Mouse (Mus musculus) frontal cortex, postnatal 36 days (tissue): ENCODE data around the gene Pzp.

ENCODE experiments used
- DNase-seq, 2 experiments: peaks; one replicate each; pipeline ENCODE4 v3.0.0; 2022; ENCODE audit warnings: low spot score in 2 of 2

Gene Pzp

DNA sequence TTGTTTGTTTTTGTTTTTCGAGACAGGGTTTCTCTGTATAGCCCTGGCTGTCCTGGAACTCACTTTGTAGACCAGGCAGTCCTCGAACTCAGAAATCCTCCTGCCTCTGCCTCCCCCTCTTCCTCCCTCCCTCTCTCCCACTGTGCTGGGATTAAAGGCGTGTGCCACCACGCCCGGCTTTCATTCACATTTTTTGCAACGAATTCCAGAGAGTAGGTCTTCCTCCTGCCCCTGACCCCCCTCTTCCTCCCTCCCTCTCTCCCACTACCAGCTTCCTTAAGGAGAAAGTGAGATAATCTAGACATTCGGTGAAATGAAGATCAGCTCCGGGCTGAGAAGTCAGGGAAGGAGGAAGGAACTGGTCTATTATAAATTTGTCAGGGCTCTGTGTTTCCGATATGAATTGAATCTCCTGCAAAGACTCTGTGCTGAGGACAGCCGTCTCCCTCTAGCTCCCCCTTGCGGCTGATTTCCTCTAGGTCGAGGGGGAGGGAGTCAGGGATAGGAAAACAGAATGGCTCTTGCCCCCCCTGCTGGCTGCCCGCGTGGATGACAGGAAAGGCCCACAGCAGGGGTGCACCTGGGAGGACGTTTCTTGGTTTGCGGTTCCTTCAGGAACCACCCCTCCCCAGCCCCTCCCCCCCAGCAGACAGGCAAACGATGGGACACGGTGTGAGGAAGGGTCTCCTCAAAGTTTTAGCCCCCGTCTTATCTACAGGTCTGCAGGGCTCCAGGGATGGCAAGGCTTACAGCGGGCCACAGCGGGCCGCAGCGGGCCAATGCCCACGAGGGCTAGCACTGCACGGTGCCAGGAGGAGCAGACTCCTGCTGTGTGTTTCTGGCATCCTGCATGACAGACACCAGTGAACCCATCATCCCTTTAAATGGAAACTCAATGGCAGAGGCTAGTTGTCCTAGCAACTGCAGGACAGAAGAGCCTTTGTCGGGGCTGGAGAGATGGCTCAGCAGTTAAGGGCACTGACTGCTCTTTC is 46.8 kb downstream of the Pzp start:
- DNase-seq = peak; percentile 95 to 97

DNA sequence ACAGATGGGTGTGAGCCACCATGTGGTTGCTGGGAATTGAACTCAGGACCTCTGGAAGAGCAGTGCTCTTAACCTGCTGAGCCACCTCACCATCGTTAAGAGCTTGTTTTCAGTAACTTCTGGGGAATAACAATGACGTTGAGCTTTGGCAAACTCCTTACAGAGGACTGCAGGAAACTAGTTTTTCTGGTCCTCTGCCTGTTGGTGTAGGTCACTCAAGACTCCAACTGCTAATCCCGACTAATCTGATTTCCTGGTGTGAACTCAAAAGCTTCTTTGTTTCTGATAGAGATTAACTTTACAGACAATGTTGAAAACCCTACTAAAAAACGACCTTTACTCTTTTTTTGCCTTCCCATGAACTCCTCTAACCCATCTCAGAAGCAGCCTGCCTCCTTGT is 49.0 kb downstream of the Pzp start:
- no peak for DNase-seq

DNA sequence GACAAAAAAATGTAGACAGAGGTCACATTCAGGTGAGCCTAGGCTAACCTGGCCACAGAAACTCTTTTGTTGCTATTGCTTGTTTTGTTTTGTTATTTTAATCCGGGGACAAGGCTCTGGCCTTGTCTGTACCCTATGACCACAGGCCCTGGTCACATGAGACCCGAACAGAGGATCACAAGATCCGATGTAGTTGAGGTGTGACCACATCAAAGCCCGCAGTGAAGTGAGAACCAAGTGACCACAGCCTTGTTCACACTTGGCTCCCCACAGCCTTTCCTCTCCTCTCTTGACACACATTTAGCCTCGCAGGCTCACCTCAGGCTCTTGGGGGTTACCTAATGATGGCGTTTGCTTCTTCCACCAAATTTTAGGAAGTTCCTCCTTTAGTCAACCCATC is 52.4 kb downstream of the Pzp start:
- no peak for DNase-seq

DNA sequence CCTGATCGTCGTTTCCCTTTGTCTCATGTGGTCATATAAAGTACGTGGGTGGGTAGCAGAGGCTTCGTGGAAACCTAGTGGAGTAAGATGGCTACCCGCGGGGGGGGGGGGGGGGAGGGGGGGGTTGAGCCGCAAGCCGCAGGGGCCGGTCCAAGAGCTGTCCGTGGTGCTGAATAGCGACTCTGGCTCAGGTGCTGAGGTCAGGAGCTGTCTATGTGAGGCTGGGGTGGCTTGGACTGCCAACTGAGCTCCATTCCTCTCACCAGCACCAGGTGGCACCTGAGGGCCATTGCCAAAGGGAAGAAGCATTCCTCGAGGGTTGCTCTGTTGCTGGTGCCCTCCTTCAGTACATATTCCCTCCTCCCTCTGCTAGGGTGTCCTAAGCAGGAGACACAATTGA is 57.1 kb downstream of the Pzp start:
- no peak for DNase-seq

DNA sequence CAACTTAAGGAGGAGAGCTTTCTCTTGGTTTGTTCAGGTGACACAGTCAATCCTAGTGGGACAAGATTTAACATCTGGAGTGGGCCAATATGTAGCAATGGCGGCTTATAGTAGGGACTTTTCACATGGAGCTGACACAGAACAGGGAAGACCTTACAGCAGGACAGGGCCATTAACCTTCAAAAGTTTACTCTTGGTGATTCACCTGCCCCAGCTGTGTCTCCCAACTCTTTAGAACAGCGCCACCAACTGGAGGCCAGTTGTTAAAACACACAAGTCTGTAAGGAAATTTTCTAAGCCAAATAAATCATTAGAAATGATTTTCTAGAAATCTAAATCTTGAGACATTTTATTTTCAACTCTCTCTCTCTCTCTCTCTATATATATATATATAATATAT is 59.2 kb downstream of the Pzp start:
- DNase-seq = no peak

DNA sequence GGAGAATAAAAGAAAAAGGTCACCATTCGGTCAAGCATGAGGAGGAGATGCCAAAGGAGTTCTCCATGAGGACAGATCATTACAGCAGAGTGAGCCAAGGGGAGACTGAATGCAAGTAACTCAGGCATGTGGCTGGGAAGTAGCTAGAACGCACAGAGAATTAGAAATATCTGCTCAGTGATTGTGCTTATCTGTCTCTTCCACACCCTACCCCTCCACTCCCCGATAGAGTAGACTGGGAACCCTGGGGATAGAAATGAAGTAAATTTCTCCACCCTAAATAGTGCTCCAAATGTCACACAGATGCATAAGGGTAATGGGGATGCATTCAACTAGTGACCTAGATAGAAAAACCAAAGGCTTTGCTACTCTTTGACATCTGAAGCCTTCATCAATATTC is 60.0 kb downstream of the Pzp start:
- DNase-seq = no peak

DNA sequence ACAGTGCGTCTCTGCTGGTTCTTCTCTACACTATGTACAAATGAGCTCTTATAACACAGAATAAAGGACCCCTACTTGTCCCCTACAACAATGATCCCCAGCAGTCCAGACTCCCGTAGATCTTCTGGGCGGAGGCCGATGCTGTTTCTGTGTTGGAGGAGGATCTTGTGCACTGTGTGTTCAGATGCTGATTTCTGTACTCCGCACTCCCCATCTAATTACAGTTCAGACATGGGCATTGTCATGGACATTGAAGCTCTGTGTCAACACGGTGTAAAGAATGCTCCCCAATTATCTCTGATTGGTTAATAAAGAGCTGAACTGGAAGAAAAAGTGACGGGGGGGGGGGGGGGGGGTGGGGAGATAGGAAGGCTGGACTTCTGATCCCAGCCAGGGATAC is 60.5 kb downstream of the Pzp start:
- no peak for DNase-seq

DNA sequence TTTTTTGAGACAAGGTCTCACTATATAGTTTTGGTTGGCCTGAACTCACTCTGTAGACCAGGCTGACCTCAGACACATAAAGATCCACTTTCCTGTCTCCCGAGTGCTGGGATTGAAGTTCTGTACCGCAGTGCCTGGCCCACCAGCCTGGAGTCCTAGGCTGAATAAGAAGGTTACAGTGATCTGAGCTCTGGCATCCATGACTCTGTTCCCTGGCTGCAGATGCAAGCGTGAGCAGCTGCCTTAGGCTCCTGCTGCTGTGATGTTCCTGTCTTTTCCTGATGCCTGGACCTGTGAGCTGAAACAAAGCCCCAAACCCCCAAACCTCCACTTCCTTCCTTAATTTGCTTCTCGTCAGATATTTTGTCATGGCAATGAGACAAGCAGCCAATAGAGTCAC is 61.5 kb downstream of the Pzp start:
- no peak for DNase-seq

DNA sequence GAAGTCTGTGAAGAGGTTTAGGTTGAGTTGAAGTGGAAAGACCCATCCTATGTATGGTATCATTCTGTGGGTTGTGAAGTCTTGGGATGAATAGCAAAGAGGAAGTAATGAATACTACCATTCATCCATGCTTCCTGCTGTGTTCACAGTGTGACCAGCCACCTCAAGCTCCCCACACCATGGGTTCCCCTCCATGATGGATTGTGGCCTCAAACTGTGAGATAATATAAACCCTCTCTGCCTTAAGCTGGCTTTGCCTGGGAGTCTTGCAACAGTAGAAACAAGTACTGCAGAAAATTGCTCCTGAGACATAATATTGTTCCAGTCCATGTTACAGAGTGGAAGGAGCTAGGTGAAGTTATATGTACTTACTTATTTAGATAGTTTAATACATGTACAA is 64.9 kb downstream of the Pzp start:
- no peak for DNase-seq

DNA sequence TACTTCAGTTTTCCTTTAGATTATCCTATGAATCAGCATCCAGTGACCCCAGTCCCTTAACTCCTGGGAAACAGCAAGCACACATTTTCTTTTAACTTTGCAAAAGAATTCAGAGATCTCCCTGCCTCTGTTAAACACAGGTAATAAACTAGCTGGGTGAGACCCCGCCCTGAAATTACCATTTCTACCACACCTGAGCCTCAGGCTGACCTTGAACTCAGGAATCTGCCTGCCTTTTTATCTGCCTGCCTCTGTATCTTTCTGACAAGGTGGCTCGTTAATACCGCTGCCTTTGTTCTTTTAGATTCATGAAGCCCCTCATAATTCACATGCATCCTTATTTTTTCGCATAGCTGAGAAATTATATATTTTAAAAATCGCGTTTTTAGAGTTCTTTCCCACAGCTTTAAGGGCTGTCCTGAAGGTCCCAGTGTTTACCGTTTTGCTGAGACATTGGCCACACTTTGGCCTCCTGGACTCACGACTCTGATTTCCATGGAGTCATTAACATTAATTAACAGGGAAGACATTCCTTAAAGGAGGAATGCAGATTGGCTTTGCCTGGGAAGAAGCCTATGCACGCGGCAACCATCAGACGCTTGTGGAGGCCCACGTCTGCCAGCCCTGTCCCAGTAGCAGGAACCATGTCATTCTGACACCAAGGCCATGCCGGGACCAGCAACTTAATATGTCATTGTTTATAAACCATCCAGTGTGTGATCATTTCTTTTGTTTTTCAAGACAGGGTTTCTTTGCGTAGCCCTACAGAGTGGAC is 65.6 kb downstream of the Pzp start:
- no peak for DNase-seq

DNA sequence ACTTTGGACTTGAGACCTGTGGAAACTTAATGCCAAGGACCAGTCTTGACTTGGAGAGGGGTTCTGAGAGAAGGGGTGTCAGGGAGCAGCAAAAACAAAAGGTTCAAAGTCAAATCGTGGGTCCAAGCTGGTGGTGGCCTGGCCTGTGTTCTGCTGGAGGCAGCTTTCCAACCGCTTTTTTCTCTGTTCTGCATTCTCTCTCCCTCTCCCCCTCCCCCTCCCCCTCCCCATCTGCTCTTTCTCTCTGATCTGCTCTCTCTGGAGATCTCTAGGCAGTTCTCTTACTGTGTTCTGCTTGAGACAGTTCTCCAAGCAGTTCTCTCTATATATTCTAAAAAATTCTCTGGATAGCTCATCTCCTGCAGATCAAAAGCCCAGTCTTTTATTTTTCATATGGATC is 66.2 kb downstream of the Pzp start:
- DNase-seq = no peak

DNA sequence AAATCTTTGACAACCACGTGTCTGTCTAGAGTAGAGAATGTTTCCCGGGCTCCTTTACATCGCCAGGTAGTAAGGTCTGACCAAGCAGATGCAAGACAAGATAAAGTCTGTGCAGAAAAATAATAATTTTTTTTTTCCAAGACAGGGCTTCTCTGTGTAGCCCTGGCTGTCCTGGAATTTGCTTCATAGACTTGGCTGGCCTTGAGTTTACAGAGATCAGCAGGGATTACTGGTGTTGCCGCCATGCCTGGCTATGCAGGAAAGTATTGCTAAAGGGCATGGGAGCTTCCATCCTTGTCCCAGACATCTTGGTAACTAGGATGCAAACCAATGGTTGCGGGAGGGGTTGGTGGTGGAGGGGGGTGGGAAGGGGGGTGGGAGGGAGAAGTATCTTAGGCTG is 69.3 kb downstream of the Pzp start:
- no peak for DNase-seq

DNA sequence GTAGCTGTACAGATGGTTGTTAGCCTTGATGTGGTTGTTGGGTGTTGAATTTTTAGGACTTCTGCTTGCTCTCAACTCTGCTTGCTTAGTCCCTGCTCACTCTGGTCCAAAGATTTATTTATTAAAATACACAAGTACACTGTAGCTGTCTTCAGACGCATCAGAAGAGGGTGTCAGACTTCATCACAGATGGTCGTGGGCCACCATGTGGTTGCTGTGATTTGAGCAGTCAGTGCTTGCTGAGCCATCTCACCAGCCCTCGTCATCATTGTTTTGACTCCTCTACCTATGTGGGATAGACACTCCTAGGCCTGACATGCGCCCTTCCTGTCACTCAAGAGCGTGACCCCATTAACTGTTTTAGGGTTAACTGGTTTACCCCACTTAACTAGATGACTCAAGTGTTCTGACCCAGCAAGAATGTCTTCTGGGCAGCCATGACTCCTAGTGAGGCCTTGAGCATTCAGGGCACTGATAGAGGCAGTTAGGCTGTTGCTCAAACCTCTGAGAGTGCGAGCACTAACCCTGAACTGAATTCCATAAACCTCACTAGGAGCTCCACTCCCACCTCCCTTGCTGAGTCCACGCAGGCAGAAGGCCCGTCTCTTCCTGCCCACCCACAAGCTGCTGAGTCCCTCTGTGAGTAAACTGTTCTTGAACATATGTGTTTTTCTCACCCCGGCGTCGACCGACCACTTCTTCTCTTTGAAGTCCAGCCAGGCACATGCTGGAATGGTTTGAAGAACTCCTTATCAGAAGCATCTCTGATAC is 70.5 kb downstream of the Pzp start:
- DNase-seq = peak; percentile 24 to 31

DNA sequence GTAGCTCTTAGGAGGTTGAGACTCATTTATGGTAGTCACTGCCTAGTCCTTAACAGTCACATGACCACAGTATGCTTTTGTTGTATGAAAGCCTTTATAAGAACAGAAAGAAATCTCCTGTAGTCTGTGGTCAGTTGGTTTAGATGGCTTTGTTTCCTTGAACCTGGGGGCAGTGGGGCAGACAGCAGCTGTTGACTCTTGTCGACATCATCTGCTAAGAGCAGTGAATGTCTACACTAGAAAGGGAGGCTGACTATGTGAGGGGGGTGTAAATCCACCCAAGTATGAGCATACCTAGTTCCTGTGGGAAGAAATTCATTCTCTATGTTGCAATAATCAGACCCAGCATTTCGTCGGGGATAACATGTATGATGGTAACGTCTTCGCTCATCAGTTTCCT is 79.5 kb downstream of the Pzp start:
- no peak for DNase-seq

DNA sequence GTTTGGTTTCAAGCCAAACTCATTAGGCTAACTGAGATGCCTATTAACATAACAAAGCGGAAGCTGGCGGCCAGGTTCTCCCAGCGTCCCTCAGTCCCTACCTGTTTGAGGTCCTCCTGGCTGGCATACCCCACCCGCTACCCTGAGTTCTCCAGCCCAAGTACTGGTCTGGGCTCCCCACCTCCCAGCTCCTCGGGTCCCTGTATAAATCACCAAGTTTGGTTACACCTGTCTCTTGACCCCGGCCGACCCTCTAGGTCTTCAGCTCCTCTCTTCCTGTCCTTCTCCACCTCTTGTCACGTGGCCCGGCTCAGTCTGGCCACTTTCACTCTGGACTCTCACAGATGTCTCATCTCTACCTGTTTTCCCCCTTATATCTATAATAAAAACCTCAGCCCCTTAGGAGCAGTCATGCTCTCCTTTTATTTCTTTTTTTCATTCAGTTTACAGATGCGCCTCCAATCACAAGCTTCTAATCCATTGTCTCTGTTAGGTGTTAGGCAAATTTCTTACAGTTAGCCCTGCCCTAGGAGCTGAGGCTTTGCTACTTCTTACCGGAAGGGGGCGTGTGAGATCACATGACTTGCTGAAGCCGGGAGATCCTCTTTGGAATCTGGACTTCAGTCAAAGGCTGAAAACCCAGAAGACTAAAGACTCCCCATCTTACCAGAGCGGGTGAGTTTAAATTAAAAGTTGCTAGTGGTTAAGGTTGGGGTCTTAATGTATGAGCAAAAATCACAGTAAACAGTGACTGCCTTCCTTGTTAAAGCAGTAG is 80.6 kb downstream of the Pzp start:
- peak; percentile 30 to 44 for DNase-seq

DNA sequence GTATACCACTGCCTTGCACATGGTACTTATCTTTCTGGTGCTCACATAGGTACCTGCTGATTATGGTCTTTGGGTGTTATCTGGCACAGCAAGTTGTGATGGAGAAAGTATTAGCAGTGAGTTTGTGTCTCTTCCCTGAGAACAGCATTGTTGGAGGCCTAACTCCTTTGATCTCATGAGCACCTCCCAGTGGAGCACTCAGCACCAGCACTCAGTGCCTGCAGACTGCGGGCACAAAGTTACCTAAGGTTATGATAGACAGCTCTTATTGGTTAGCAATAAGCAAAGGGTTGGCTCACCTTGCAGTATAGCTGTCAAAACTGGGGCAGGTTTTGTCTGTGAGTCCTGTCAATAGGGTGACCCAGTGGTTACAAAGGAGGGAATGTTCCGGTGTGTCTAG is 86.3 kb downstream of the Pzp start:
- DNase-seq = no peak

DNA sequence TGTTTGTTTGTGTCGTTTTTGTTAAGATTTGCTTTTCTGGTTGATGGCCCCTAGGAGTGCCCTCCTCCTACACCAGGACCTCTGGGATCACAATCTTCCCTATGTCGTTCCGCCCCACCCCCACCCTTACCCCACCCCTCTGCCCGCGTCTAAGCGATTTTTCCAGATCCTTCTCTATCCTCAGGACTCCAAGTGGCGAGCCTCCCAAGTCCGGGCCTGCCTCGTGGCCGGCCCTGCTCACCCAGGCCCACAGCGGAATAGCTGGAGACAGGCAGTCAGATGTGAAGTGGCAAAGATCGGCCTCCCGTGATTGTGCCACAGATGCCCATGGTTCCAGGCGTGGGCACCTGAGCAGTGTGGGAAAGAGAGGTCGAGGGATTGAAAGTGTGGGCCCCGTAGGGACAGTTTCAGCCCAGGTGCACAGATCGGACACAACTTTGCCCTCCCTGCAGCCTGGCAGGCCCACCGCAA is 87.6 kb downstream of the Pzp start:
- DNase-seq = peak in 1 of 2 experiments; percentile 21

DNA sequence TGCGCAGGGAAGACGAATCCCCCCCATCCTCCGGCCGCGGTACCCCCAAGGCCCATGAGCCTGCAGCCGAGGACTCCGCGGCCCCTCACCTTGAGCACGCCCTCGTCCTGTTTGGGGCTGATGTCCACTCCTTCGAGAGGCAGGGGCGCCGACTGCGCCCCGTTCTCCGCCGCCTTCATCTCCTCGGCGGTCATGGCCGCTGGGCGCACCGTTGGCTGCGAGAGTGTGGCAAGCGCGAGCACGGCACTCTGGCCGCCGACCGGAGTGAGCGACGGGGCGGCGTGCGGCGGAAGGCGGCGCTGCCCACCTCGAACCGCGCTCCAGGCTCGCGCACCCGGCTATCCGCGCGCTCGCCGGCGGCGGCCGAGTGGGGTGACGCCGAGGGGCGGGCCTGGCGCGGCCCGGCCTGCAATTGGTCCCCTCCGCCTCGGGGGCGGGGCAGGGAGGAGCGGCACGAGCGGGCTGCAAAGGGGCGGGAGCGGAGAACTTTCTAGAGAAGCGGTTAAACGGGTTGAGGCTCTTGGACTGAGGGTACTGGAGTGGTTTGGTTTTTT is 88.1 kb downstream of the Pzp start, which contains the start of gene Fkbp4:
Gene Fkbp4, minus strand, starts transcription at position 361 of the 554 bp plus-strand sequence.
- DNase-seq = peak; percentile 91

DNA sequence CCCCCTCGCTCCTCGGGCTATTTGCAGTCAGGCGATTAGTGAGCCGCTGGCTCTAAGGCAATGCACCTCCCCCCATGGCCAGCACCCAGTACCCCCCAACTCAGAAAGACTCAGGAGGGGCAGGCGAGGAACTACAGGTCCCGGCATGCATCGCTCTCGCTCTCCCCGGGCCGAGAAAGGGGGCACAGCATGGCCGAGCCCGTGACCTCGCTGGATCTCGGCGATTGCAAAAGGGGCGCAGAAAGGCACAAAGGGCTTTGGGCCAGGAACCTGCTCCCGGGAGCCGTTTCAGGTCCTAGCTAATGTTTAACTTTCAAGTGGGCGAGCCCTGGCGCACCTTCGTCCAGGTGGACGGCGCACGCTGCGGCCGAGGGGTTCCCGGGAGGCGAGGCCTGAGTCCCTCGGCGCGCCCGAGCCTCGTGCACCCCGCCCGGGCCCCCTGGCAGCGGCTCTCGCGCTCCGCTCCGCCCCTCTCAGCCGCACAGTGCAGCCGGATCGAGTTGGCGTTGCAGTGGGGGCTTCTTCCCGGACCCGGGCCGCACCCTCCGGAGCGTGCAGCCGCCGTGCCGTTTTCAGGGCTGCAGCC is 88.7 kb downstream of the Pzp start:
- DNase-seq = peak; percentile 52 to 59

DNA sequence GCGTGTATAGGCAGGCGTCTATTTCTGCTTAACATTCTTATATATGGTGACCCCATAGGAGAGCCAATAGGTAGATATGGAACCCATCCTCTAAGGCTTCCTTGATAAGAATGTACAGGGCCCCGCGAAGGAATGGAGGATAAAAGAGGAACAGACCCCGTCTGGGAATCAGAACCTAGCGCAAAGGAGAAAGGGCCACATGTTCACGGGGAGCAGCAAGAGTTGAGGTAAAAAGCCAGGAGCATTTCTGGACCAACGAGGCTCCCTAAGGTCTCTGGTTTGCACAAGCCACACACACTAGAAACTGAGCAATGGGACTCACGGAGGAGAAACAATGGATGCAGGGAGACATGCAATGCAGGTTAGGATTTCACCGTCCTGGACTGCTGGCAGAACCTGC is 89.2 kb downstream of the Pzp start:
- no peak for DNase-seq
